Mouse (Mus musculus) urinary bladder, postnatal 14 days (tissue): ENCODE results near the gene Dusp21.

ENCODE experiments used
- DNase-seq: peaks from one replicate; pipeline ENCODE4 v3.0.0; 2021; ENCODE audit warnings: low spot score

Gene Dusp21

DNA sequence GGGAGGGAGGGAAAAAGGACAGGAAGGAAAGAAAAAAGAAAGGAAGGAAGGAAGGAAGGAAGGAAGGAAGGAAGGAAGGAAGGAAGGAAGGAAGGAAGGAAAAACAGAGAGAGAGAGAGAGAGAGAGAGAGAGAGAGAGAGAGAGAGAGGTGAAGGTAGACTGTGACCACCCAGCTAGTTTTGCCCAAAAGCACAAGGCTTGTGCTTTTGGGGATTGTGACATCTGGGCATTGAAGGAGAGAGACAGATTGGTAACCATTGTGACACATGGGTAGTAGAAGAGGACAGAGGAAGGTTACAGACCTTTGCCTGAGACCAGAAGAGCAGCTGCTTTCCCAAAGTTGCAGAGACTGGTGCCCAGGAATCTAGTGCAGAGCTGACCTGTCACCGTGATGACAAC is at the start of gene Dusp21:
Dusp21 (plus strand) TSS at position 301 of the 400 bp plus-strand sequence.
- no peak for DNase-seq

DNA sequence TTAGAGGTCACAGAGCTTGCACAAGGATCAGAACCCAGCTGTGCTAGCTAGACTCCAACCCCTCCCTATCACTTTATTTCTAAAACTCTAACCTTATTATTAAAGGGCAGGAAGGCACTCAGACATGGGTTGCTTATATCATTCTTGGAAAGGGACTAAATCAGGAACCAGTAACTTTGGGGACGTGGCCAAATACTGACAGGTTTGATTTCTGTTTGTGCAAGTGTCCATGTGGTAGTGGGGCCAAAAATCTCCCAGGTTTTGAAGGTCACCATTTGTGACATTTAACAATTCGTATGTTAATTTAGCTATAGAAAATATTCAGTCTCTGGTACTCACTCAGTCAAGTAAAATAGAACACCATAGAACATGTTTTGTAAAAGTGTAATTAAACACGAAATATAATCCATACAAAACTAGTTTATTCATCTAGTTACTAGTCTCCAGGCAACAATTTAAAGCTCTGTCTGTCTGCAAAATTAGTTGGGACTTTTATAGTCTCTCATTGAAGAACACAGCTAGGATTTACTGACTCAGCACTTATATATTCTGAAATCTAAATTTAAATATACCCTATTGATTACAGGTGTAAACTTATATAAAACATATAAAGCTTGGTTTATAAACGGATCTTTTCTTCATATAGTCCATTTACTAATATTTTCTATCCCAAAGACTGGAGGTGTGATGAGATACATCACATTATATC is 15.2 kb downstream of the Dusp21 start:
- DNase-seq: no peak

DNA sequence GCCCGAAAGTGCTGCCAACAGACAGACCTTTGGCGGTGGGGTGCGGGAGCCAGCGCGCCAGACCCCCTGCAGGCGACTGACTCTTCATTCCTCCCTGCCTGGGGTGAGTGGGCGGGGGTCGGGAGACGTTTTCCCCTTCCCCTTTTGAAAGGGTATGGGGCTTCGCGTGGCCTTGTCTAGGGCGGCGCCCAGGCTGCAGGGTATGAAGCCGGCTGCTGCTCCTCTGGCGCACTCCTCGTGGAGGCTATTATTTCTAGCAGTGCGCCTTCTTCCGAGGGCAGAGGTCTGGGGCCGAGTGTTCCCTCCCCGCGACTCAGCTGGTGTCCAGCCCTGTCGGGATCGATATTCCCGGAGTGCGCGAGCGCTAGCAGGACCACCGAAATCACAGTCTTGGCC is 16.1 kb downstream of the Dusp21 start:
- no peak for DNase-seq

DNA sequence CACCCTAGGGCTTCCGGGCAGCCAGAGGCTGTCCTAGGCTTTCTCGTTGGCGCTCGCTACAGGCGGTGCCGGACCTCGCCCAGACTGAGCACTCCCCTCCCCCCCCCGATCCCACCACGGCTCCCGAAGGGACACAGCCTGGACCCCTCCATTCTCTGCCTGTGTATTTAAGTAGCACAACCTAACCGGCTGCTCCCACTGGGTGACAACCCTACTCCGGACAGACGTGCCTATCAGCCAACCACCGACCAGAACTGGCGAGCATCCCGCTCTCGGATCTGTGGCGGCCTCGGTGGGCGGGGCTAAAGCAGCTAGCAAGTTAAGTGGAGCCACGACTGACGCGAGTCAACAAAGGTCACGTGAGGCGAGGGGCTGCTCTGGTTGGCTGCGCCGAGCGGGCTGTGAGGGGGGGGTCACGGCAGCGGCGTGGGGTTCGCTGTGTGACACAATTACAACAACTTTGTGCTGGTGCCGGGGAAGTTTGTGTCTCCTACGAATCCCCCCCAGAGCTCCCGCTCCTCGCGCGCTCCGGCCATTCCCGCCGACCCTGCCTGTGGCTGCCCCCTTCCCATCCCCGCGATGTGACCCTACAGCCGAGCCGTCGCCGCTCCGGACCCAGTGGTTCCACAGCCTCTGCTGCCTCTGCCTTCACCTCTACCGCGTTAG is 16.7 kb downstream of the Dusp21 start, which contains the start of gene Kdm6a:
Kdm6a (plus strand) TSS at position 384 of the 666 bp plus-strand sequence.
- peak; percentile 98 for DNase-seq

DNA sequence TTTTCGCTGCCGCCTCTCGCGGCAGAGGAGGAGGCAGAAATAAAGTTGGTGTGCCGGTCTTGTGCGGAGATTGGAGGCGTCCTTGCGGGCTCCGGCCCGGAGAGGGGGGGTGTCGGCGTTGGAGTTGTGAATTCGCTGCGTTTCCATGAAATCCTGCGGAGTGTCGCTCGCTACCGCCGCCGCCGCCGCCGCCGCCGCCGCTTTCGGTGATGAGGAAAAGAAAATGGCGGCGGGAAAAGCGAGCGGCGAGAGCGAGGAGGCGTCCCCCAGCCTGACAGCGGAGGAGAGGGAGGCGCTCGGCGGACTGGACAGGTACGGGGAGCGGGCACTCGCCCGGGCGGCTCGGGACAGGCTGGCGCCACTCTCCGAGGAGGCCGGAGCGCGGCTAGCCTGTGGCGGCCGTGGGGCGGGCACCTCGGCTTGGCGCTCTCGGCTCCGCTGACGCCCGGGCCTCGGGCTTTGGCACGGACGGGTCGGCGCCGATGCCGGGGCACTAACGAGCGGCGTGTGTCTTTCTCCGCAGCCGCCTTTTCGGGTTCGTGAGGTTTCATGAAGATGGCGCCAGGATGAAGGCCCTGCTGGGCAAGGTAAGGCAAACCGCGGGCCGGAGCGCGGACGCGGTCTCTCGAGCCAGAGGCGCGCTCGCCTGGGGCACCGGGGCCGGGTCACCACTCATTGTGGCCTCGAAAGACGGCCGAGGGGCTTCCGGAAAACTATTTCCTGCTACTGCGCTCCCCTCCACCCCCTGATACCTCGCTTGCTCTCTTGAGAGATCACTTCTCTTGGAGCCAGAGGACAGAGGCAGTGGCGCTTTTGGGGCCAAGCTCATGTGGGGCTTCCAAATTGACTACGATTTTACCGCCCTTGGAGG is 17.4 kb downstream of the Dusp21 start:
- DNase-seq: peak; percentile 45

DNA sequence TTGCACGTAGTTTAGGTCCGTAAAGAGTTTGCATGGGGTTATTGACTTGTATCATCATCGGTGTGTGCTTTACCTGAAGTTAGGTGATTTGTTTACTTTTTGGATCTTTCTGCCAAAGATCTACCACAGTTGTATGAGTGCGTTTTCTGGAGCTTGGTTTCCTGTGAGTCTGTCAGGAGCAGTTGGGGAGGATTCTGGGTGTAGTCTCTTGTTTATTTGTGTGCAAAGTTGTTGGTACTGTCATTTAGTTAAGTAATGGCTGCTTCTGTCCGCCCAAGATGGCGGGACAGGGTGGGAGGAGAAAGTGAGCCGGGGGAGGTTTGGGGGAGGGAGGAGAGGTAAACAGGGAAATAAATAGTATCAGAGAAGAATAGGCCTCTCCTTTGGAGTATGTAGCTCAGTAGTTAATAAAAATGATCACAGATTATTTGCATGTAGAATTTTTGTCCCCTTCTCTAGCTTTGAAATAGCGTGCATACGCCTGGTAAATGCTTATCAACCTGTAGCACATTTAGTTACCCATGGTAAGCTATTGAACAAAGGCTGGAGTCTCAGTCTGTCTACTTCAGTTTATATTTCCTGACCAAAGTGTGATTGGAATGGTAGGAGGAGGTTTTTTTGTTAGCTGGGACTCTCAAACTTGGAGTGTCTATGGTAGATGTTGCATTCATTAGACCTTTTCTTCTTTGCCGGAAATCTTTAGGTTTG is 18.4 kb downstream of the Dusp21 start:
- peak; percentile 6 for DNase-seq

DNA sequence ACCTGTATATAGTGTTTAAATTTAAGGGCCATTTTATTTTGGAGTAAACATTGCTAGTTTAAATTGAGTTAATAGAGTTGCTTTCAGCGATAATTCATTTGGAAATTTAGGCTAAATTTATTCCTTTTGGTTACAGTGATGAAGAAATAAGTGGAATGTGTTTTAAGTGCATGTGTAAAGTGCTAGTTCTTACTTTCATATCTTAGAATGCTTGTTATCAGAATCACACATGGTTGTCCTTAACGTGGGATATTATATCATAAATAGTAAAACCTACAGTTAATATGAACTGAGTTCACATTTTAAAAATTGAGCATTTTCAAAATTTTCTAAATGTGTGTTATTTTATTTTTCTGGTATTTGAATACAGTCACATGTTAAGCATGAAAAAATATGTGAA is 19.5 kb downstream of the Dusp21 start:
- no peak for DNase-seq

DNA sequence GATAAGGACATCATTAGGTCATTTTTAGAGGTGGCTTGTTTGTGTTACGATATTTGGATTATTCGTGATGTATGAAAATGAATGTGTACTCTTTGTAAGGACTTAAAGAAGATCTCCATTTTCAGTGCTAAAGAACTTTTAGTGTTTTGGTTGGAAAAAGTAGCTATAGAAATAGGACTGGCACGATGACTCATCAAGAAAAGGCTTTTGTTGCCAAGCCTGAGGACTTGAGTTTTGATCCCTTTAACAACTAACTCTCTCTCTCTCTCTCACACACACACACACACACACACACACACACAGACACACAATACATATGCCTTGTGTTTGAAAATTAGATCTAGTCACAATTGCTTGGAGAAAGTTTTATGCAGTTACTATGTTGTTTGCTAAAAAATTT is 21.3 kb downstream of the Dusp21 start:
- DNase-seq: no peak

DNA sequence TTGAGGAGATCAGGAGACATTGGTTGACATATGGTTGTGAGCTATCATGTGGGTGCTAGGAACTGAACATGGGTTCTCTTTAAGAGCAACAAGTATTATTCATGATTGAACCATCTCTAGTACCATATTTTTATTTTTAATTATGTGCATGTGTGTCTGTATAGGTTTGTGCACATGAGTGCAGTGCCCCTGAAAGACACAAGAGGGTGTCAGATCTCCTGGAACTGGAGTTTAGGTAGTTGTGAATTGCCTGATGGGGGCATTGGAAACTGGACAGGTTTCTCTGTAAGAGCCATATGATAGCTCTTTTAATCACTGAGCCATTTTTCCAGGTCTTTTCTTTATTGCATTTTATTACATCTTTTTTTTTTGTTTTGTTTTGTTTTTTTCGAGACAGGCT is 23.3 kb downstream of the Dusp21 start:
- DNase-seq: no peak

DNA sequence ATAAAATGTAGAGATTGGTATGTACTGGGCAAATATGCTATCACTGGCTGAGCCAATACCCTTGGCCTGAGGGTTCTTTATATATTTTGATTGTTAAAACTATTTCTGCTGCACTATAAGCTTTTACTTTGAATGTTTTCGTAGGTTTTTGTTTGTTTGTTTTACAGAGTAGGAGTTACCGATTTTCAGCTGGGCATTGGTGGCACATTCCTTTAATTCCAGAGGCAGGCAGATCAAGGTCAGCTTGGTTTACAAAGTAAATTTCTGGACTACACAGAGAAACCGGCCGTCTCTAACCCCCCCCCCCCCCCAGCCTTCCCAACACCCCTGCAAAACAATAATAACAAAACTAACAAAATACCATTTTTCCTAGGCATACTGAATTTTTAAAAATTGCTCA is 29.2 kb downstream of the Dusp21 start:
- no peak for DNase-seq

DNA sequence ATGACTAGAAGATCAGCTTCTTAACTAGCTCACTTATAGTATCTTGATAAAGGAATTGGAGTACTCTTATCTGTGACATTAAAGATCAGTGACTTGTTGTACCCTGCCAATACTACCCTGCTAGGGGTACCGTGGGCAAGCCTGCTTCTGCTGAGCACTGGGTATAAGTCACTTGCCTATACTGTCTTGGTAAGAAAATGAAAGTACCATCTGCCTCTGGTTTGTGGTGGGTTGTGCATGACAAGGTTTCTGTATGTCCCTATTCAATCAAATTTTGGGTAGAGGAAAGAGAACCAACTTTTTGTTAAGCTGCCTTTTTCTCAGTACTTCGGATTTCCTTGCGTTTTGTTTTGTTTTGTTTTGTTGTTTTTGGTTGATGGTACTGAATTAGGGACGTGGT is 32.1 kb downstream of the Dusp21 start:
- no peak for DNase-seq

DNA sequence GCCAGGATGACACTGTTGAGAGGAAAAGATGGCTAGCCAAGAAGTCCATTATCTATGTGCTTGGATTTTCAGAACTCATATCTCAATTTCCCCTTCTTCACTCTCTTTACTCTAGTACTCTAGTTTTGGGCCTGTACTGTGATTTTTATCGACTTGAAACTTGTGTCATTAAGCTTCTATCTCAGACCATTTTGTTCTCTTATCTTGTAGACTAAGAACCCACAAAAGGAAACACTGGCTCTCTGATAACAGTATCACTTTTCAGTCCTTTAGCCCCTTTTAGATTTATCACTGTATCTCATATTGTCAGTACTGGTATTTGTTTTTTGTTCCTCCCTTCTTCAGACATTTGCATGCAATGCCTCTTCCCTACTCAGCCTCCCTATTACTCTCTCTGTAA is 33.8 kb downstream of the Dusp21 start:
- DNase-seq: no peak

DNA sequence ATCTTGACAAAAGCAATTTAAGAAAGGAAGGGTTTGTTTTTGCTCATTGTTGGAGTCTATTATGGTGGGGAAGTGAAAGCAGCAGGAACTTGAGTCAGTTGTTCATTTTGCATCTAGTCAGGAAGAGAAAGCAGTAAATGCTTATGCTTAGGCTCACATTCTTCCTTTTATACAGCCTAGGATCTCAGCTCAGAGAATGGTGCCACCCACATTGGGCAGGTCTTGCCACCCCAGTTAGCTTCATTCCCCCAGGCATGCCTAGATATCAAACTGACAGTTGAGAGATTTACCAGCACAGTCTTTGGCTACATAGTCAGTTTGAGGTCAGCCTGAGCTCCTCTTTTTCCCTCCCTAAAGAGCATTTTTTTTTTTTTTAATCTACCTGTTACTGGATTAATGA is 41.5 kb downstream of the Dusp21 start:
- DNase-seq: no peak

DNA sequence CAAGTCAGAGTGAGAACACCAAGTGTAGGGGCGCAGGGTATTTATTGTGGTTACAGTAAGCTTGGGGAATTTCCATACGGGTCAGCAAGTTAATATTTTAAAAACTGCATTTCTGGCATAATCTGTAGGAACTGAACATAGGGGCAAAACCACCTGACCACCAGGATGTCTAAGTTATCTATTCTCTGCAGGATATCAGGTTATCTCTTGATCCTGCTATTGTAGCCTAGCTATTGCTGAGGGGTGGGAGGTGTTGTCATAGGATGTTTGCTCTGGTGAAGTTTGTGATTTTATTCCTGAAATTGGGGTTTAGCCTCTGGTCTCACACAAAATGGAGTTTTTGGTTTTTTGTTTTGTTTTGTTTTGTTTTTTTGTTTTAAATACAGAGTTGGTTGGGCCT is 42.6 kb downstream of the Dusp21 start:
- no peak for DNase-seq
